Mouse (Mus musculus): ENCODE data around the gene Gjd2.

DNA sequence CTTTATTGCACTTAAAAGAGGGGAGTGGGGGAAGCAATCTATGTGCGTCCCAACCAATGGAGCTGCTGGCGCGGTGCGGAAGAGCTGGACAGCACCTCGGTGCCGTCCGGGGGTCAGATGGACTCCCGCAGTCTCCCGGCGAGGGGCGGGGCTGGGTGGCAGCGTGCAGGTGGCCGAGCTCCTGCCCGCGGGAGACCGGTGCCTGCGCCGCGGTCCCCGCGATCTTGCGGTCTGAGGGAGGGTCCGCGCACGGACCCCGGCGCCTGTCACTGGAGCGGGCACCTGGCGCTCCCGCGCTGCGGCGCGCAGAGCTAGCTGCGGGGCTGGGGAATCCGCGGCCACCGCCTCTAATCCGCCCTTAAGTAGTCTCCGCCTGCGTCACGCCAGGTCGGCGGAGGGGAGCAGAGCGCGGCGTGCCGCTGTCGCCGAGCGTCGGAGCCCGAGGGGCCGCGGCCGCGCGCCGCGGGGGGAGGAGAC is at the start of gene Gjd2:
- TF ChIP-seq EP300 (IDR thresholded peaks at IDR 0.05; ENCODE audit: insufficient read depth, low read depth, low read length): no peak
- no peak for TF ChIP-seq CTCF (IDR thresholded peaks at IDR 0.05; ENCODE audit: low read depth, low read length)
- TF ChIP-seq POLR2A (IDR thresholded peaks at IDR 0.05; ENCODE audit: insufficient read depth, low read length): no peak
